Mouse (Mus musculus) intestine, embryonic 14.5 days (tissue): ENCODE data around the gene Acan. TPM values are rescaled to one million over a fixed set of nuclear protein-coding genes. Genes with fewer than 3 reads are reported as not detected.
A peak's percentile ranks its signal among the peaks of the same experiment; 100 is the strongest.

ENCODE experiments used
- ATAC-seq: fragments of 200-750 bp; cut with Nextera tagmentation; replicated peaks from 2 replicates; pipeline ENCODE4 v1.8.0; 2017; ENCODE audit warnings: low read depth, moderate number of reproducible peaks, moderate TSS enrichment, moderate library complexity; ENCODE audit not compliant: low FRiP score, low TSS enrichment
- DNase-seq: peaks from one replicate; pipeline ENCODE4 v3.0.0-alpha.2; 2018; ENCODE audit warnings: low spot score
- H3K27ac ChIP-seq: fragments of 300-500 bp; sonication (generic); 2 replicates; pipeline ENCODE4 v1.5.1; 2014; ENCODE audit warnings: low read depth, mild to moderate bottlenecking, control low read depth
- H3K27me3 ChIP-seq: fragments of 300-500 bp; sonication (generic); replicated peaks from 2 replicates; pipeline ENCODE4 v1.6.1; 2014; ENCODE audit warnings: low read length, control low read depth; ENCODE audit not compliant: control insufficient read depth, insufficient read depth
- H3K36me3 ChIP-seq: fragments of 300-500 bp; sonication (generic); 2 replicates; pipeline ENCODE4 v1.6.1; 2014; ENCODE audit warnings: low read length, control low read depth; ENCODE audit not compliant: control insufficient read depth, insufficient read depth
- H3K4me1 ChIP-seq: fragments of 300-500 bp; sonication (generic); replicated peaks from 2 replicates; pipeline ENCODE4 v1.6.1; 2014; ENCODE audit warnings: low read length, control low read depth, mixed read lengths; ENCODE audit not compliant: control insufficient read depth, insufficient read depth
- H3K4me2 ChIP-seq: fragments of 300-500 bp; sonication (generic); 2 replicates; pipeline ENCODE4 v1.6.1; 2014; ENCODE audit warnings: low read length
- H3K4me3 ChIP-seq: fragments of 300-500 bp; sonication (generic); 2 replicates; pipeline ENCODE4 v1.5.1; 2014; ENCODE audit warnings: low read depth, low read length, control low read depth, mixed read lengths
- H3K9ac ChIP-seq: fragments of 300-500 bp; sonication (generic); 2 replicates; pipeline ENCODE4 v1.6.1; 2014; ENCODE audit warnings: mild to moderate bottlenecking, low read length
- H3K9me3 ChIP-seq: fragments of 300-500 bp; sonication (generic); 2 replicates; pipeline ENCODE4 v1.6.1; 2016; ENCODE audit warnings: low read length, control low read depth; ENCODE audit not compliant: control insufficient read depth
- WGBS: fragments of 180-500 bp; shearing (Covaris S2); extraction: QIAGEN DNeasy Blood & Tissue Kit; methylation state at CpG from one replicate; pipeline ENCODE4 v1.1.7; 2014; 5-methylcytosine and 5-hydroxymethylcytosine counted together
- polyA plus RNA-seq: library from polyadenylated mRNA; unstranded; fragments of >200 nt; fragmentation: Nextera tagmentation; extraction: Ambion mirVana; gene quantifications from 2 replicates; pipeline ENCODE4 v1.2.1, GENCODE M21; 2014

Acan gene
- polyA plus RNA-seq, 1 experiment from 2014 or later: 1.1 TPM

- DNase-seq (no peak), ATAC-seq (no peak)
- H3K4me2 ChIP-seq: peak overlapping the region; percentile 51
- 0 out of 2 replicates have a peak, but pooled peaks cover 3% of the 10 kb centered on the region for H3K27me3 ChIP-seq
- peak overlapping the region; percentile 33 for H3K4me3 ChIP-seq
- no peak overlapping the region for H3K9ac ChIP-seq
- H3K4me1 ChIP-seq: peaks cover 5% of the 10 kb centered on the region
- no peaks in the 10 kb centered on the region for H3K9me3 ChIP-seq
- peaks cover 13% of the 10 kb centered on the region for H3K36me3 ChIP-seq
- no peak overlapping the region for H3K27ac ChIP-seq
- WGBS: 17% methylated on average over 8 of the region's 8 CpGs
These were observed 76.6 kb downstream of the Acan start for GRCm38 (mm10) chr7:79129883-79130282.

GRCm38 (mm10) chr7:79130385-79130784 is 77.1 kb downstream of the Acan start:
- H3K9me3 ChIP-seq: no peaks in the 10 kb centered on the region
- DNase-seq (no peak), ATAC-seq (no peak)
- no peak overlapping the region for H3K27ac ChIP-seq
- H3K36me3 ChIP-seq: peaks cover 18% of the 10 kb centered on the region
- H3K27me3 ChIP-seq: 0 out of 2 replicates have a peak, but pooled peaks cover 3% of the 10 kb centered on the region
- H3K4me3 ChIP-seq: peak overlapping the region; percentile 33
- peaks cover 5% of the 10 kb centered on the region for H3K4me1 ChIP-seq
- H3K4me2 ChIP-seq: peak overlapping the region; percentile 51
- 16% methylated on average over 13 of the region's 13 CpGs for WGBS
- H3K9ac ChIP-seq: 0 out of 2 replicates have a peak overlapping the region, but pooled peaks have one; percentile 23

GRCm38 (mm10) chr7:79130843-79131444 is 77.7 kb downstream of the Acan start, which contains the start of gene Hapln3:
Gene Hapln3 (minus strand): TSS chr7:79131018.
- Histone ChIP-seq H3K4me1 (peaks cover 5% of the 10 kb centered on the region), H3K4me3 (peak within 1 kb of the TSS; percentile 33), H3K27ac (no peak within 1 kb of the TSS), H3K27me3 (0 out of 2 replicates have a peak, but pooled peaks cover 3% of the 10 kb centered on the region), H3K9ac (peak within 1 kb of the TSS; percentile 23; the same call in 1 of the 2 replicates), H3K9me3 (no peaks in the 10 kb centered on the region), H3K36me3 (peaks cover 24% of the 10 kb centered on the region), H3K4me2 (peak within 1 kb of the TSS; percentile 51)
- peak; percentile 64 for DNase-seq
- 0 out of 2 replicates have a peak, but pooled peaks have one; percentile 8 for ATAC-seq
- 3% methylated on average over 19 of the region's 19 CpGs for WGBS

GRCm38 (mm10) chr7:79133391-79133790 is 80.1 kb downstream of the Acan start:
- DNase-seq (no peak), ATAC-seq (no peak)
- Histone ChIP-seq H3K36me3 (peaks cover 37% of the 10 kb centered on the region), H3K27ac (no peak overlapping the region), H3K9me3 (no peaks in the 10 kb centered on the region), H3K4me3 (no peak overlapping the region), H3K9ac (no peak overlapping the region), H3K4me2 (no peak overlapping the region), H3K27me3 (0 out of 2 replicates have a peak, but pooled peaks cover 3% of the 10 kb centered on the region), H3K4me1 (peaks cover 5% of the 10 kb centered on the region)
- 24% methylated on average over 6 of the region's 6 CpGs for WGBS

GRCm38 (mm10) chr7:79139328-79139824 is 86.1 kb downstream of the Acan start:
- no peak overlapping the region for H3K4me3 ChIP-seq
- H3K4me1 ChIP-seq: no peaks in the 10 kb centered on the region
- H3K9ac ChIP-seq: no peak overlapping the region
- ATAC-seq: no peak
- 70% methylated on average over 6 of the region's 6 CpGs for WGBS
- no peak for DNase-seq
- no peaks in the 10 kb centered on the region for H3K27me3 ChIP-seq
- H3K27ac ChIP-seq: no peak overlapping the region
- H3K36me3 ChIP-seq: peaks cover 62% of the 10 kb centered on the region
- H3K9me3 ChIP-seq: no peaks in the 10 kb centered on the region
- H3K4me2 ChIP-seq: no peak overlapping the region

GRCm38 (mm10) chr7:79139891-79140591 is 86.8 kb downstream of the Acan start:
- Histone ChIP-seq H3K9me3 (no peaks in the 10 kb centered on the region), H3K36me3 (peaks cover 62% of the 10 kb centered on the region), H3K27me3 (no peaks in the 10 kb centered on the region), H3K27ac (no peak overlapping the region), H3K4me1 (no peaks in the 10 kb centered on the region), H3K9ac (no peak overlapping the region), H3K4me2 (no peak overlapping the region), H3K4me3 (no peak overlapping the region)
- DNase-seq (no peak), ATAC-seq (no peak)
- 51% methylated on average over 4 of the region's 4 CpGs for WGBS

GRCm38 (mm10) chr7:79140897-79141296 is 87.6 kb downstream of the Acan start:
- no peak overlapping the region for H3K9ac ChIP-seq
- H3K4me3 ChIP-seq: no peak overlapping the region
- 38% methylated on average over 8 of the region's 8 CpGs for WGBS
- peaks cover 58% of the 10 kb centered on the region for H3K36me3 ChIP-seq
- H3K9me3 ChIP-seq: no peaks in the 10 kb centered on the region
- H3K4me1 ChIP-seq: no peaks in the 10 kb centered on the region
- DNase-seq: peak; percentile 91
- ATAC-seq: no peak
- H3K4me2 ChIP-seq: no peak overlapping the region
- no peak overlapping the region for H3K27ac ChIP-seq
- no peaks in the 10 kb centered on the region for H3K27me3 ChIP-seq

- WGBS: 55% methylated on average over 12 of the region's 12 CpGs
- Histone ChIP-seq H3K4me3 (peak overlapping the region; percentile 77), H3K27me3 (no peaks in the 10 kb centered on the region), H3K36me3 (peaks cover 32% of the 10 kb centered on the region), H3K4me2 (peak overlapping the region; percentile 80), H3K4me1 (peaks cover 16% of the 10 kb centered on the region), H3K27ac (no peak overlapping the region), H3K9ac (peak overlapping the region; percentile 70; the same call in 1 of the 2 replicates), H3K9me3 (no peaks in the 10 kb centered on the region)
- ATAC-seq (no peak), DNase-seq (no peak)
These were observed 93.9 kb downstream of the Acan start for GRCm38 (mm10) chr7:79147011-79147837.
